Mouse (Mus musculus) kidney, embryonic 15.5 days (tissue): ENCODE data around the gene Cpm. TPM values are rescaled to one million over a fixed set of nuclear protein-coding genes. Genes with fewer than 3 reads are reported as not detected.
"Not testable (repeated sequence)": the region's sequence is repeated elsewhere in the genome, so short reads cannot be mapped to it uniquely, and the experiment has no call there.

ENCODE experiments used
- ATAC-seq: fragments of 200-750 bp; cut with Nextera tagmentation; replicated peaks from 2 replicates; pipeline ENCODE4 v1.8.0; 2017; ENCODE audit warnings: moderate TSS enrichment; ENCODE audit not compliant: low FRiP score
- H3K27ac ChIP-seq: fragments of 300-500 bp; sonication (generic); 2 replicates; pipeline ENCODE4 v1.5.1; 2015; ENCODE audit warnings: mild to moderate bottlenecking, inconsistent platforms
- H3K27me3 ChIP-seq: fragments of 300-500 bp; sonication (generic); 2 replicates; pipeline ENCODE4 v1.6.1; 2015; ENCODE audit warnings: inconsistent platforms
- H3K36me3 ChIP-seq: fragments of 300-500 bp; sonication (generic); 2 replicates; pipeline ENCODE4 v1.6.1; 2015; ENCODE audit warnings: inconsistent platforms
- H3K4me1 ChIP-seq: fragments of 300-500 bp; sonication (generic); 2 replicates; pipeline ENCODE4 v1.6.1; 2015; ENCODE audit warnings: inconsistent platforms
- H3K4me2 ChIP-seq: fragments of 300-500 bp; sonication (generic); 2 replicates; pipeline ENCODE4 v1.6.1; 2015; ENCODE audit warnings: moderate library complexity, mild to moderate bottlenecking, inconsistent platforms
- H3K4me3 ChIP-seq: fragments of 300-500 bp; sonication (generic); replicated peaks from 2 replicates; pipeline ENCODE4 v1.5.1; 2015; ENCODE audit warnings: mild to moderate bottlenecking, inconsistent platforms
- H3K9ac ChIP-seq: fragments of 300-500 bp; sonication (generic); 2 replicates; pipeline ENCODE4 v1.6.1; 2015; ENCODE audit warnings: mild to moderate bottlenecking, inconsistent platforms
- H3K9me3 ChIP-seq: fragments of 300-500 bp; sonication (generic); replicated peaks from 2 replicates; pipeline ENCODE4 v1.6.1; 2016; ENCODE audit warnings: inconsistent platforms
- WGBS: fragments of 180-500 bp; shearing (Covaris S2); methylation state at CpG from one replicate; pipeline ENCODE4 v1.1.7; 2015; ENCODE audit warnings: mixed read lengths; 5-methylcytosine and 5-hydroxymethylcytosine counted together
- polyA plus RNA-seq: library from polyadenylated mRNA; unstranded; fragments of >200 nt; fragmentation: Nextera tagmentation; extraction: Ambion mirVana; gene quantifications from 2 replicates; pipeline ENCODE4 v1.2.1, GENCODE M21; 2015

Cpm gene
- polyA plus RNA-seq, 1 experiment from 2014 or later = 31.5 TPM

DNA sequence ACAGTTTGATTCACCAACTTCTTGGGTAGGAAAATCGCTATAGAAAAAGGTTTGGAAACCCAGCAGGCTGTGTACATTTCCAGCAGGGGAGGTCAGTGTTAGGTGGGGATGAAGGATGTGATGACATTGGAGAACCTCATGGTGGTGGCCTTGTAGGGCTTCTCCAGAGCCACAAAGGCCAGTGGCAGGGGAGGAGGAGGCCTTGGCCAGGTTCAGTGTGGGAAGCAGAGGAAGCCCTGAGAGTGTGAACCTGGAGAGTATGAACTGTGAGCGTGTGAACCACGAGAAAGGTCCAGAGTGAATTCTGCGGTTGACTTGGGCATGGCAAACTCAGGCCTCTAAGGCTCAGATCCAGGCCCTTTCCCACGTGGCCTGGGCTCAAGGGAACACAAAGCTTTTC is 99.3 kb downstream of the Cpm start:
- Histone ChIP-seq H3K9ac (no peak overlapping the region), H3K36me3 (no peaks in the 10 kb centered on the region), H3K27ac (no peak overlapping the region), H3K4me1 (no peaks in the 10 kb centered on the region), H3K27me3 (no peaks in the 10 kb centered on the region), H3K9me3 (no peaks in the 10 kb centered on the region), H3K4me2 (no peak overlapping the region), H3K4me3 (no peak overlapping the region)
- 83% methylated on average over 5 of the region's 5 CpGs for WGBS
- ATAC-seq = no peak

- Histone ChIP-seq H3K4me2 (no peak overlapping the region), H3K27ac (no peak overlapping the region), H3K9ac (no peak overlapping the region), H3K27me3 (no peaks in the 10 kb centered on the region), H3K9me3 (no peaks in the 10 kb centered on the region), H3K36me3 (no peaks in the 10 kb centered on the region), H3K4me3 (no peak overlapping the region), H3K4me1 (no peaks in the 10 kb centered on the region)
- no peak for ATAC-seq
- 75% methylated on average over 11 of the region's 11 CpGs for WGBS
Measured at GRCm38 (mm10) chr10:117729139-117729814, 100.0 kb downstream of the Cpm start.

DNA sequence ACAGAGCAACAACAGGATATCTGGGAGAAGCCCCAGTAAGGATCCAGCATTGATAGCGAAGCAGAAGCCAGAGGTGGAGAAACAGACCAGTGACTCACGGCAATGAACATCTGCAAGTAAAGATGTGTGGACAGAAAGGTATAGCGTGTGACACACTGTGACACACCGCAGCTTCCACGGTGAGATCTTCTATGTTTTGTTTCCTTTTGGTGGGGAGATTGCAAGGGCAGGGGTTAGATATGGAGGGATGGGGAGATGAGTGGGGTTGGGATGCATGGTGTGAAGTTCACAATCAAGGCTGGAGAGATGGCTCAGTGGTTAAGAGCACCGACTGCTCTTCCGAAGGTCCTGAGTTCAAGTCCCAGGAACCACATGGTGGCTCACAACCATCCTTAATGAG is 100.8 kb downstream of the Cpm start:
- H3K27me3 ChIP-seq = no peaks in the 10 kb centered on the region
- no peak for ATAC-seq
- no peak overlapping the region for H3K4me2 ChIP-seq
- no peak overlapping the region for H3K9ac ChIP-seq
- no peaks in the 10 kb centered on the region for H3K36me3 ChIP-seq
- H3K27ac ChIP-seq = no peak overlapping the region
- no peak overlapping the region for H3K4me3 ChIP-seq
- WGBS = 92% methylated on average over 7 of the region's 7 CpGs
- no peaks in the 10 kb centered on the region for H3K4me1 ChIP-seq
- H3K9me3 ChIP-seq = no peaks in the 10 kb centered on the region

DNA sequence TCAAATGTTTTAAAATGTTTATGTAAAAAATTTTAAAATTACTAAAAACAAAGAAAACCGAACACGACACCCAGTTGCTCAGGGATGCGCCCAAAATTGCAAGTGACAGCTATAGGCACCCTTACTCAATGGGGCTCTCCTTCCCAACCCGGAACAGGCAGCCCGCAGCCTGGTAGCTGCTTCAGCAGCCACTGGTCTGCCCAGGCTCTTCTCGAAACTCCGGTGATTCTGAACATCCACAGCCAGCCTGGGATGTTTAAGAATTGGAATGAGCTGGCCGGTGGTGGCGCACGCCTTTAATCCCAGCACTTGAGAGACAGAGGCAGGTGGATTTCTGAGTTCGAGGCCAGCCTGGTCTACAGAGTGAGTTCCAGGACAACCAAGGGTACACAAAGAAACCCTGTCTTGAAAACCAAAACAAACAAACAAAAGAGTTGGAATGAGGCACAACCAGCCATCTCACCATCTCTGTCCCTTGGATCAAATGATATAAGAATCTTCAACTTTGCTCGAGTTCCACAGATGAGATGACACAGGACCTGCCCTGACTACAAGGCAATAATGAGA is 101.4 kb downstream of the Cpm start:
- H3K9ac ChIP-seq = no peak overlapping the region
- 94% methylated on average over 12 of the region's 12 CpGs for WGBS
- H3K4me1 ChIP-seq = no peaks in the 10 kb centered on the region
- no peak overlapping the region for H3K4me3 ChIP-seq
- H3K9me3 ChIP-seq = no peaks in the 10 kb centered on the region
- no peak overlapping the region for H3K27ac ChIP-seq
- ATAC-seq = no peak
- no peaks in the 10 kb centered on the region for H3K36me3 ChIP-seq
- no peak overlapping the region for H3K4me2 ChIP-seq
- no peaks in the 10 kb centered on the region for H3K27me3 ChIP-seq

- WGBS = 52% methylated on average over 15 of the region's 15 CpGs
- no peak for ATAC-seq
Measured at GRCm38 (mm10) chr10:117731244-117732101, 102.2 kb downstream of the Cpm start.

DNA sequence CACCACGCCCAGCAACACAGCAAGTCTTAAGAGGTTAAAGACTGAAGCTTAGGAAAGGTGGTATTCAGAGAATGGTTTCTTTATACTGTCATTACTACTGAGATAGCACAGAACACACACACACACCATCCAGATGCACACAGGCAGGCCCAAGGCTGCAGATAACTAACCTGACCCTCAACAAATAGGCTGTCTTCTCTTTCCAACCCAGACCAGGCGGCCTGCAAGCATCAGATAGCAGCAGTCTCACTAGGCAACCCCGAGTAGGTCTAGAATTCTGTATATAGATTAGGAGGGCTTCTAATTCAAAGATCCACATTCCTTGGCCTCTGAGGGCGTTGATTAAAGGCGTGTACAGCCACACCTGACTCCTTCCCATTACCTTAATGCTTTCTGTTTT is 102.9 kb downstream of the Cpm start:
- ATAC-seq = no peak
- H3K9me3 ChIP-seq = no peaks in the 10 kb centered on the region
- no peaks in the 10 kb centered on the region for H3K4me1 ChIP-seq
- H3K36me3 ChIP-seq = peaks cover 8% of the 10 kb centered on the region
- WGBS = 88% methylated on average over 5 of the region's 5 CpGs
- H3K27ac ChIP-seq = no peak overlapping the region
- no peak overlapping the region for H3K9ac ChIP-seq
- H3K4me3 ChIP-seq = no peak overlapping the region
- H3K27me3 ChIP-seq = no peaks in the 10 kb centered on the region
- H3K4me2 ChIP-seq = no peak overlapping the region

More at GRCm38 (mm10) chr10:117731244-117732101, 102.2 kb downstream of the Cpm start:
- Histone ChIP-seq H3K9ac (no peak overlapping the region), H3K36me3 (peaks cover 5% of the 10 kb centered on the region), H3K9me3 (no peaks in the 10 kb centered on the region), H3K4me2 (no peak overlapping the region), H3K27ac (no peak overlapping the region), H3K4me1 (no peaks in the 10 kb centered on the region), H3K27me3 (no peaks in the 10 kb centered on the region), H3K4me3 (no peak overlapping the region)

DNA sequence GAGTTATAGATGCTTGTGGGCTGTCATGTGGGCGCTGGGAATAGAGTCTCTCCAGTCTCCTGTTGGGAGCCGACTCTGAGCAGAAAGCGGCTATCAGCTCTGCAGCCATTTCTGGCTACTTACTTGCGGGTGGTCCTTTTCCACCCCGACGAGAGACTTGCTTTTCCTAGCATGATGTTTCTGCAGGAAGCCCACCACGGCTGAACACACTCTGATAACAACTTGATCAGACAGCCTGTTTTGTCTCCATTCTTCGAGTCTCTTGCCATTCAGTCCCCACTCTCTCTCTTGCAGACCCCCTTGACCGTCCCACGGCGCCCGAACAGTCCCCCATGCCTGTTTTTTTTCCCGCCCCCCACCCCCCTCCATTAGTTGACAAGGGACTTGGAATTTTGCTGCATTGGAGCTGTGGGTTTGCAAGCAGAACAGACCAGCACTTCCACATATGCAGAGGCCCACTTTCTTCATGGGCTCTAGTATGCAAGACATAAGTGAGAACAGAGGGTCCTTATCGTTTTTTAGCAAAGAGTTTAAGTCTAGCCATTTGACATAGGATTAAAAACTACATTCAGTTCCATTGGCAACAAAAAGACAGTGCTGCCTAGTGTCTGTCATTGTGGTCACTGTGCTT is 103.8 kb downstream of the Cpm start:
- no peaks in the 10 kb centered on the region for H3K27me3 ChIP-seq
- H3K4me2 ChIP-seq = no peak overlapping the region
- H3K9me3 ChIP-seq = no peaks in the 10 kb centered on the region
- H3K4me1 ChIP-seq = no peaks in the 10 kb centered on the region
- H3K36me3 ChIP-seq = peaks cover 15% of the 10 kb centered on the region
- no peak overlapping the region for H3K9ac ChIP-seq
- ATAC-seq = no peak
- WGBS = 82% methylated on average over 14 of the region's 14 CpGs
- H3K4me3 ChIP-seq = no peak overlapping the region
- no peak overlapping the region for H3K27ac ChIP-seq

- not testable (repeated sequence) for H3K4me2 ChIP-seq, H3K4me3 ChIP-seq, H3K9me3 ChIP-seq, H3K4me1 ChIP-seq, H3K27ac ChIP-seq, H3K9ac ChIP-seq, H3K27me3 ChIP-seq, ATAC-seq
- WGBS = 81% methylated on average over 8 of the region's 8 CpGs
- H3K36me3 ChIP-seq = peaks cover 21% of the 10 kb centered on the region
Measured at GRCm38 (mm10) chr10:117733626-117734025, 104.3 kb downstream of the Cpm start.

GRCm38 (mm10) chr10:117734104-117734852 is 105.0 kb downstream of the Cpm start:
- H3K9me3 ChIP-seq, H3K9ac ChIP-seq, H3K4me2 ChIP-seq, H3K27ac ChIP-seq, H3K4me1 ChIP-seq, H3K4me3 ChIP-seq, H3K27me3 ChIP-seq, ATAC-seq: not testable (repeated sequence)
- 85% methylated on average over 10 of the region's 10 CpGs for WGBS
- H3K36me3 ChIP-seq = peaks cover 27% of the 10 kb centered on the region

- 94% methylated on average over 12 of the region's 12 CpGs for WGBS
- not testable (repeated sequence) for H3K4me2 ChIP-seq, H3K9me3 ChIP-seq, H3K4me1 ChIP-seq, H3K9ac ChIP-seq, ATAC-seq, H3K27ac ChIP-seq, H3K4me3 ChIP-seq, H3K27me3 ChIP-seq
- peaks cover 38% of the 10 kb centered on the region for H3K36me3 ChIP-seq
Measured at GRCm38 (mm10) chr10:117735396-117735795, 106.1 kb downstream of the Cpm start.

GRCm38 (mm10) chr10:117736573-117736972 is 107.3 kb downstream of the Cpm start:
- Histone ChIP-seq H3K4me3 (no peak overlapping the region), H3K4me2 (no peak overlapping the region), H3K4me1 (no peaks in the 10 kb centered on the region), H3K9me3 (no peaks in the 10 kb centered on the region), H3K36me3 (peaks cover 40% of the 10 kb centered on the region), H3K27ac (no peak overlapping the region), H3K27me3 (no peaks in the 10 kb centered on the region), H3K9ac (no peak overlapping the region)
- no peak for ATAC-seq
- WGBS = 88% methylated on average over 5 of the region's 5 CpGs
